Mouse (Mus musculus) A20 (cell line): ENCODE measurements at regions not wholly inside any gene's neighbourhood (a gene's known extent, or its start where the extent isn't known, plus 50 kb on each side); places are given as distances from the start of the nearest gene placed in this dataset.

ENCODE experiments used
- DNase-seq: peaks from one replicate; pipeline ENCODE4 v3.0.0-alpha.2; 2011; ENCODE audit warnings: low read depth, low spot score

- no peak for DNase-seq
These were observed 57.0 kb downstream of the Nxnl2 start for GRCm38 (mm10) chr13:51227836-51228235.

GRCm38 (mm10) chr13:51228862-51229770 is 58.3 kb downstream of the Nxnl2 start:
- no peak for DNase-seq

GRCm38 (mm10) chr13:51229862-51230261 is 59.0 kb downstream of the Nxnl2 start:
- DNase-seq = no peak

GRCm38 (mm10) chr13:51231586-51231985 is 60.8 kb downstream of the Nxnl2 start:
- no peak for DNase-seq

GRCm38 (mm10) chr13:51247378-51247777 is 76.6 kb downstream of the Nxnl2 start:
- no peak for DNase-seq

- no peak for DNase-seq
These were observed 82.5 kb downstream of the Nxnl2 start for GRCm38 (mm10) chr13:51253371-51253770.

- DNase-seq = no peak
These were observed 84.9 kb downstream of the Nxnl2 start for GRCm38 (mm10) chr13:51255688-51256087.

- no peak for DNase-seq
These were observed 88.2 kb downstream of the Nxnl2 start for GRCm38 (mm10) chr13:51258752-51259721.

- DNase-seq = no peak
These were observed 90.8 kb downstream of the Nxnl2 start for GRCm38 (mm10) chr13:51261619-51262018.

GRCm38 (mm10) chr13:51272786-51273185 is 102.0 kb downstream of the Nxnl2 start:
- DNase-seq = no peak

- peak; percentile 69 for DNase-seq
These were observed 103.8 kb downstream of the Nxnl2 start for GRCm38 (mm10) chr13:51274639-51275038.

GRCm38 (mm10) chr13:51276601-51277000 is 105.8 kb downstream of the Nxnl2 start:
- peak; percentile 44 for DNase-seq

- DNase-seq = no peak
These were observed 106.7 kb downstream of the Nxnl2 start for GRCm38 (mm10) chr13:51277515-51277914.

- DNase-seq = no peak
These were observed 109.0 kb downstream of the Nxnl2 start for GRCm38 (mm10) chr13:51279642-51280387.

GRCm38 (mm10) chr13:51280388-51280753 is 109.5 kb downstream of the Nxnl2 start:
- DNase-seq = no peak

GRCm38 (mm10) chr13:51284679-51285078 is 113.9 kb downstream of the Nxnl2 start:
- DNase-seq = no peak

- no peak for DNase-seq
These were observed 118.6 kb downstream of the Nxnl2 start for GRCm38 (mm10) chr13:51289442-51289841.

- no peak for DNase-seq
These were observed 118.4 kb upstream of the S1pr3 start for GRCm38 (mm10) chr13:51290021-51290424.

GRCm38 (mm10) chr13:51290926-51291325 is 117.5 kb upstream of the S1pr3 start:
- no peak for DNase-seq

- no peak for DNase-seq
These were observed 115.4 kb upstream of the S1pr3 start for GRCm38 (mm10) chr13:51293047-51293446.

GRCm38 (mm10) chr13:51295872-51296271 is 112.6 kb upstream of the S1pr3 start:
- DNase-seq = no peak
